Mouse (Mus musculus) myocyte (in vitro differentiated cells): ENCODE measurements around the gene Gm20388. TPM values are rescaled to one million over a fixed set of nuclear protein-coding genes. Genes with fewer than 3 reads are reported as not detected.

Source experiments
- H3K27me3 ChIP-seq: one replicate; pipeline ENCODE4 v1.6.1; 2011; ENCODE audit not compliant: control insufficient read depth, insufficient read depth, insufficient read length
- H3K36me3 ChIP-seq: one replicate; pipeline ENCODE4 v1.6.1; 2011; ENCODE audit not compliant: control insufficient read depth, insufficient read depth
- H3K4me2 ChIP-seq: one replicate; pipeline ENCODE4 v1.6.1; 2011; ENCODE audit warnings: low read depth, control low read depth
- H3K4me3 ChIP-seq: one replicate; pipeline ENCODE4 v1.5.1; 2011; ENCODE audit warnings: mild to moderate bottlenecking, control low read depth, moderate library complexity
- H3K79me2 ChIP-seq: one replicate; pipeline ENCODE4 v1.6.1; 2011; ENCODE audit not compliant: control insufficient read depth, insufficient read depth
- H3ac ChIP-seq: one replicate; pipeline ENCODE4 v1.6.1; 2011; ENCODE audit not compliant: control insufficient read depth, insufficient read length
- CEBPB ChIP-seq: IDR thresholded peaks from 2 replicates; pipeline ENCODE4 v1.6.1; 2011; ENCODE audit warnings: mild to moderate bottlenecking, moderate library complexity; ENCODE audit not compliant: poor library complexity, insufficient read depth, severe bottlenecking
- E2F4 ChIP-seq: IDR thresholded peaks from one replicate; pipeline ENCODE4 v1.6.1; 2011; ENCODE audit warnings: mild to moderate bottlenecking, control low read depth, moderate library complexity; ENCODE audit not compliant: insufficient read depth
- MAX ChIP-seq: IDR thresholded peaks from one replicate; pipeline ENCODE4 v1.6.1; 2011; ENCODE audit warnings: low read depth, mild to moderate bottlenecking, control low read depth
- MYOD1 ChIP-seq, 3 experiments: IDR thresholded peaks; one replicate each; pipeline ENCODE4 v1.6.1; 2011; ENCODE audit warnings: control low read depth in 2 of 3, low read depth in 2 of 3, mild to moderate bottlenecking in 2 of 3, moderate library complexity in 1 of 3; ENCODE audit not compliant: insufficient read length in 2 of 3, control insufficient read depth in 1 of 3
- MYOG ChIP-seq, 3 experiments: IDR thresholded peaks; one replicate each; pipeline ENCODE4 v1.6.1; 2011; ENCODE audit warnings: control low read depth in 2 of 3, low read depth in 2 of 3, mild to moderate bottlenecking in 2 of 3; ENCODE audit not compliant: insufficient read length in 2 of 3, control insufficient read depth in 1 of 3, insufficient read depth in 1 of 3
- POLR2A ChIP-seq: IDR thresholded peaks from one replicate; pipeline ENCODE4 v1.6.1; 2011; ENCODE audit warnings: low read depth, mild to moderate bottlenecking, control low read depth, moderate library complexity; ENCODE audit not compliant: insufficient read length
- POLR2AphosphoS2 ChIP-seq: IDR thresholded peaks from one replicate; pipeline ENCODE4 v1.6.1; 2011; ENCODE audit warnings: low read depth, control low read depth; ENCODE audit not compliant: insufficient read length
- REST ChIP-seq: IDR thresholded peaks from one replicate; pipeline ENCODE4 v1.6.1; 2011; ENCODE audit warnings: mild to moderate bottlenecking, control low read depth, moderate library complexity; ENCODE audit not compliant: insufficient read depth, insufficient read length
- SRF ChIP-seq: IDR thresholded peaks from one replicate; pipeline ENCODE4 v1.6.1; 2011; ENCODE audit warnings: low read depth; ENCODE audit not compliant: control insufficient read depth, insufficient read length
- TCF12 ChIP-seq: IDR thresholded peaks from one replicate; pipeline ENCODE4 v1.6.1; 2011; ENCODE audit warnings: mild to moderate bottlenecking, control low read depth; ENCODE audit not compliant: poor library complexity, insufficient read depth, severe bottlenecking
- TCF3 ChIP-seq: IDR thresholded peaks from one replicate; pipeline ENCODE4 v1.6.1; 2011; ENCODE audit warnings: low read depth, control low read depth; ENCODE audit not compliant: insufficient read length
- USF1 ChIP-seq: IDR thresholded peaks from one replicate; pipeline ENCODE4 v1.6.1; 2011; ENCODE audit warnings: low read depth, mild to moderate bottlenecking, control low read depth, moderate library complexity
- polyA plus RNA-seq: library from polyadenylated mRNA; unstranded; fragments of >200 nt; fragmentation: generic; extraction: Trizol; gene quantifications from one replicate; pipeline ENCODE4 v1.2.1, GENCODE M21; 2012; ENCODE audit warnings: missing spikeins

Gm20388 gene
- polyA plus RNA-seq, 1 experiment, result 15.3 TPM

DNA sequence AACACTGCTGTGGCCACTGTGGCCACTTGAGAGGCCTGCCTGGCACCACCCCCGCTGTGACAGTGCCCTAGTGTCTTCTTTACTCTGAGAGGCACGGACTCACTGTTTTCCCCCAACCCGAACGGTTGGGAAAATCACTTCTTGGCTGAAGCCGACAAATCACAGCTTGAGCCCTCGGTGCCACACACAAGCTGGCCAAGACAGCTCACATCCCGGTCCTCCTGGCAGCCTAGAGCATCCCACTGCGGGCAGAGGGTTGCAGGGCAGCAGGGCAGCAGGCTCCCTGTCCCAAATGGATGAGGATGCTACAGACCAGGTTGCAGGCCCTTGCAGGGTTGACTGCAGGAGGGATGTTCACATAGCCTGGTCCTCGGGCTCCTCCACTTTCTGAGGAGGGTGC, 1838.9 kb downstream of the Gm20388 start:
- Histone ChIP-seq H3ac (no peak overlapping the region), H3K27me3 (peaks cover 43% of the 10 kb centered on the region)
- no peak for TF ChIP-seq REST
- no peak for TF ChIP-seq MYOD1 (IDR thresholded peaks at IDR 0.05; ENCODE audit: control insufficient read depth in 1 of 3, insufficient read length in 2 of 3, low read depth in 2 of 3)
- TF ChIP-seq MYOG (IDR thresholded peaks at IDR 0.05; ENCODE audit: control insufficient read depth in 1 of 3, insufficient read depth in 1 of 3, insufficient read length in 2 of 3, low read depth in 2 of 3), result no peak
- TF ChIP-seq TCF3, result no peak
- TF ChIP-seq E2F4, result no peak
- no peak for TF ChIP-seq MAX
- no peak for TF ChIP-seq USF1
- TF ChIP-seq TCF12, result no peak
- TF ChIP-seq POLR2AphosphoS2, result no peak
- no peak for TF ChIP-seq POLR2A
- TF ChIP-seq CEBPB, result no peak
- no peak for TF ChIP-seq SRF

DNA sequence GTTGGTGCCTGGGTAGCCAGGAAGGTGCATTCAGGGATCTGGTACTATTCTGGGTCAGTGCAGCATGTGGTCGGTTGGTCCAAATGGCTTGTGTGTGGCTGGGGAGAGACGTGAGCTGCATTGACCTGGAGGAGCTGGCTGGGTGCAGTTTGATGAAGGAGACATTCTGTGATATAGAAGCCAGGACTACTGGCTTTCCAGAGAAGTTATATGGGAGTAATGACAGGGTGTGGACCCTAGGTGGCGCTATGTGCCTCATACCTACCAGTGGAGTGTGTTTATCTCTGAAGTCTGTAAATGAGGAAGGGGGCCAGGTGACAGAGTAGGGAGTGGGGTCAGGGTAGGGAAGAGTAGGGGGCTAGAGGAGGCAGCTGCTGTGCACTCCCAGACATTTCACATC, 1839.9 kb downstream of the Gm20388 start:
- Histone ChIP-seq H3K27me3 (peaks cover 49% of the 10 kb centered on the region), H3K4me3 (no peak overlapping the region), H3K79me2 (no peaks in the 10 kb centered on the region), H3K36me3 (no peaks in the 10 kb centered on the region), H3K4me2 (no peak overlapping the region), H3ac (no peak overlapping the region)
- TF ChIP-seq MAX (no peak), TCF12 (no peak), POLR2AphosphoS2 (no peak), E2F4 (no peak), REST (no peak), POLR2A (no peak), SRF (no peak), USF1 (no peak), MYOG (IDR thresholded peaks at IDR 0.05; ENCODE audit: control insufficient read depth in 1 of 3, insufficient read depth in 1 of 3, insufficient read length in 2 of 3, low read depth in 2 of 3) (no peak), CEBPB (no peak)

More for the DNA sequence above, 1838.9 kb downstream of the Gm20388 start:
- Histone ChIP-seq H3K4me2 (no peak overlapping the region), H3K36me3 (no peaks in the 10 kb centered on the region), H3K4me3 (no peak overlapping the region), H3K79me2 (no peaks in the 10 kb centered on the region)

DNA sequence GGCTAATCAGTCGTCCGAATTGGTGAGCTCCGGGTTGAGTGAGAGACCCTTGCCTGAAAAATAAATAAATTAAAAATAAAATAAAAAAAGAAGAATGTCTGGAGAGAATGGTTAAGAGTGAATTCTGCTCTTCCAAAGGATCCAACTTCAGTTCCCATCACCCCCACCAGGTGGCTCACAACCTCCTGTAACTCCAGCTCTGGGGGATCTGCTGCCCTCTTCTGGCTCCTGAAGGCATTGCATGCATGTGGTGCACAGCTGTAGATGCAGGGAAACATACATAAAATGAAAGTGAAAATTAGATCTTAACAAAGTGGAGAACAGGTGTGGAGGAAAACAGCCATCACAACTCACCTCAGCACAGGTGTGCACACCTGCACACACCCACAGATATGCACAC, 1840.8 kb downstream of the Gm20388 start:
- H3K4me3 ChIP-seq, result no peak overlapping the region
- TF ChIP-seq MYOD1 (IDR thresholded peaks at IDR 0.05; ENCODE audit: control insufficient read depth in 1 of 3, insufficient read length in 2 of 3, low read depth in 2 of 3) (no peak), TCF12 (no peak), MYOG (IDR thresholded peaks at IDR 0.05; ENCODE audit: control insufficient read depth in 1 of 3, insufficient read depth in 1 of 3, insufficient read length in 2 of 3, low read depth in 2 of 3) (no peak), TCF3 (no peak), USF1 (no peak), SRF (no peak), POLR2A (no peak), CEBPB (no peak), MAX (no peak), REST (no peak), POLR2AphosphoS2 (no peak)
- H3K79me2 ChIP-seq, result no peaks in the 10 kb centered on the region
- H3K27me3 ChIP-seq, result peaks cover 49% of the 10 kb centered on the region
- H3K4me2 ChIP-seq, result no peak overlapping the region
- H3ac ChIP-seq, result no peak overlapping the region
- no peaks in the 10 kb centered on the region for H3K36me3 ChIP-seq

DNA sequence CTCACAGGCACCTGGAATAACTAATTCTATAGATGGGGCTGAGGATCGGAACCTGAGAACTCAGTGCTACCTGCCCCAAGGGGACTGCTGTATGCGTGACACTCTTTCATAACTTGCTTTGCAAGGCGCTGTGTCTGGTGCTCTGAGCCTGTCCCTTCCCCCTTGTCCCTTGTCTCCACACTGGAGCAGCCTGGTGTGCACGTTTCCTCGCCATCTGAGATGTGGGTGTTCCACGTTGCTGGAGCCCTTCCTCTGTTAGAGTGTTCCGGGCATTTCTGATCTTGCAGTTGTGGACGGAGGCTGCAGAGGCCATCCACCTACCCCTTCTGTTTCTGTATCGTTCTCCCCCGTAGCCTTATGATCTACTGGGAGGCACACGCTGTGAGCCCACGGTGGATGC, 1847.8 kb downstream of the Gm20388 start:
- Histone ChIP-seq H3K4me3 (no peak overlapping the region), H3K4me2 (no peak overlapping the region), H3K79me2 (no peaks in the 10 kb centered on the region), H3ac (no peak overlapping the region), H3K36me3 (no peaks in the 10 kb centered on the region), H3K27me3 (peaks cover 51% of the 10 kb centered on the region)
- no peak for TF ChIP-seq USF1
- no peak for TF ChIP-seq MYOD1 (IDR thresholded peaks at IDR 0.05; ENCODE audit: control insufficient read depth in 1 of 3, insufficient read length in 2 of 3, low read depth in 2 of 3)
- no peak for TF ChIP-seq MAX
- TF ChIP-seq POLR2A, result no peak
- no peak for TF ChIP-seq POLR2AphosphoS2
- TF ChIP-seq CEBPB, result no peak
- TF ChIP-seq E2F4, result no peak
- no peak for TF ChIP-seq TCF12
- TF ChIP-seq MYOG (IDR thresholded peaks at IDR 0.05; ENCODE audit: control insufficient read depth in 1 of 3, insufficient read depth in 1 of 3, insufficient read length in 2 of 3, low read depth in 2 of 3), result no peak
- no peak for TF ChIP-seq SRF
- no peak for TF ChIP-seq TCF3
- no peak for TF ChIP-seq REST

DNA sequence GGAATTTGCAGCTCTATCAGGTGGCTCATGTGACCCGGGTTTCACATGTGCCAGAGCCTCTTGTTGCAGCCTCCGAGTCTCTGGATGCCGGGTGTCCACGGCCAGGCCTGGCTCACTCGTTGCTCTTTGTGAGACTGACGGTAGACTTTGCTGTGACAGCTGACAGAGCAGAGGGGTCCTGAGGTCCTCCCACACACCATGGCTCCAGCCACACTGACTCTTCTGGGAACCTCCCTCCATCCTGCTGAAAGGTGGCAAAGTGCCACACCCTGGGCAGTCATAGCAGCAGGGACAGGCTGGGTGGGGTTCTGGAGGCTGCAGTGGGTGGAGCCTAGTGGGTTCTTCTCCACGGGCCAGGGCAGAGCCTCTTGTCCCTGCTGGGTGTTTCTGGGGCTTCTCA, 1849.8 kb downstream of the Gm20388 start:
- no peaks in the 10 kb centered on the region for H3K36me3 ChIP-seq
- H3K4me2 ChIP-seq, result no peak overlapping the region
- TF ChIP-seq CEBPB (no peak), SRF (no peak), POLR2AphosphoS2 (no peak)
- H3K79me2 ChIP-seq, result no peaks in the 10 kb centered on the region
- H3K4me3 ChIP-seq, result no peak overlapping the region
- H3K27me3 ChIP-seq, result peaks cover 54% of the 10 kb centered on the region
- no peak overlapping the region for H3ac ChIP-seq
